Mouse (Mus musculus): ENCODE measurements around the gene Il16.
A peak's percentile ranks its signal among the peaks of the same experiment; 100 is the strongest.

Gene Il16

DNA sequence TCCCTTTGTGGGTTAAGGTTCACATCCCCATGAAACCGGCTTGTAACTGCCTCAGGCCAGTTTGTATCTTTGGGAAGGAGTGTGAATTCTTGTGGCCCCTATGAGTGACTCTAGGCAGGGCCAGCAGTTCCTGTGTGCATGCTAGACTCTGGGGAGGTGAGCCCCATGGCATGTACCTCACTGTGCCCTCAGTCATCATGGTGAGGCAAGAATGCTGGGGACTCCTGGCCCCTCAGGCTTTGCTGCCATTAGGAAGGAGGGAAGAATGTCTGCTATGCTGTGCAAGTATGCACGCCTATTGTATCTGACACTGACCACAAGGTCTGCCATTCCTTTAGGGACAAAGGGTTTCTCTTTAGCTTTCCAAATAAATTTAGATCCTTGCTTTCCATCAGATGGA is 104.4 kb downstream of the Il16 start:
- no peak for DNase-seq

DNA sequence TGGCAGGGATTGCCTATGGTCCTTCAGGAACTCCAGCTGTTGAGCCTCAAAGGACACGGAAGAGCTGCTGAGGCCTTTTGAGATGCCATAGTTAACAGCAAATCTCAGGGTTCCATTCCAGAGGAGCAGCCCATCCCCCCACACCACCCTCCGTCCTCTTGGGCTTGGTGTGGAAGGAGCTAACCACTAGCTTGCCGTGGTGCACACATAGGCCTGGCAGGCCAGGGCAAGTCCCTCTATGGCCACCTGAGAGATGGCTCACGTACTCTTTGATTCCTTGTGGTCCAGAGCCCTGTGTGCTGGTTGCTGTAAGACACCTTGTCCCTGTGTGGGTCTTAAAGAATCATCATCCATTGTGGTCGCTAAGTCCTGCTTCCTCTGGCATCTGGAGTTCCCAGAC is 104.9 kb downstream of the Il16 start:
- DNase-seq, result no peak

- DNase-seq, result no peak
These were observed 106.4 kb downstream of the Il16 start for GRCm38 (mm10) chr7:83639084-83639483.

DNA sequence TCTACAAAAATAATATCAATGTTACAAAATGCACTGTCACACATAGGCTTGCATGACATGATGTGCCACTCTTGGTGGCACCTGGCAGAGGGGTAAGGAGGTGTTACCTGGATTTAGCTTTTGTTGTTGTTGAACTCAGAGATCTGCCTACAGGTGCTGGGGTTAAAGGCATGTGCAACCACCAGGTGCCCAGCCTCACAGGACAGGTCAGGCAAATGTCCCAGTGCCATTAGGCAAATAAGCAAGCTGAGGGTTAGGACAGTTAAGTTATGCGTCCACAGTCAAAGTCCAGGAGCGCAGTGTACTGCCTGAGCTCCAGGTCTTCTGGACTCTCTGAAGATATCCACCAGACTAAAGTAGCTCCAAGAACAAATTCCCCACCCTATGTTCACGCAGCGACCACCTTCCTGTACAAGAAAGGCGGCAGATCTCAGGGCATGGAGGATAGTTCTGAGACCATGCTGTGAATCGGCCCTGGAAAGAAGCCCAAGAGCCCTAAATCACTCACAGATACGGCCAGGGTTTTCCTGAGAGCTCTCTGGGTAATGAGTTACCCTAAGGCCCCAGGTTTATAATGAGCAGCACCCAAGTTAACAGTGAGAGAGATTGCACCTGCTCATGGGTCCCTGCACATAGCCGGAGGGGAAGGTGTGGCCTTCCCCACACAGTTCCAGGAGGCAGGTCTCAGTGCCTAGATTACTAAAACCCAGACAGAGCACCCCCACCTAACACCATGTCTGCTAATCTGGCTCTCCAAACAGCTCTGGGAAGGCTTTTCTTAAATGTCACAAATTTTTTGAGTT is 107.5 kb downstream of the Il16 start:
- DNase-seq, result no peak

- DNase-seq, result no peak
These were observed 109.1 kb downstream of the Il16 start for GRCm38 (mm10) chr7:83636425-83636824.

DNA sequence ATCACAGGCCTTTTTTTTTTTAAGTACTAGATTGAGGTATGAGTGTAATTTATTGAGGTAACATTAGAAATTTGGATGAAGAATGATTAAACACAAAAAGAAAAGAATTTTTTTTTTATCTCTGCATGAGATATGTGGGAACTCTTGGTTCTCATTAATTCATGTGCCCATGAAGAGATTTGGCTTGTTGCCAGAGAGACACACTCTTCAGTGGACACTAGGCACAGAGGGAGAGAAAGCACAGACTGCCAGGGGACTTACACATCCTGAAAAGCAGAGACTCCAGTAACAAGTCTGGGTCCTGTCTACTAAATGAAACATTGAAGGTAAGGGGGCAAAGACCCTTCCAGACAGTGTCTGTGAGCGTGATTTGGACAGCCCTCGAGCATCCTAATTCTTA is 109.8 kb downstream of the Il16 start:
- no peak for DNase-seq

- DNase-seq, result no peak
These were observed 111.7 kb downstream of the Il16 start for GRCm38 (mm10) chr7:83633856-83634255.

DNA sequence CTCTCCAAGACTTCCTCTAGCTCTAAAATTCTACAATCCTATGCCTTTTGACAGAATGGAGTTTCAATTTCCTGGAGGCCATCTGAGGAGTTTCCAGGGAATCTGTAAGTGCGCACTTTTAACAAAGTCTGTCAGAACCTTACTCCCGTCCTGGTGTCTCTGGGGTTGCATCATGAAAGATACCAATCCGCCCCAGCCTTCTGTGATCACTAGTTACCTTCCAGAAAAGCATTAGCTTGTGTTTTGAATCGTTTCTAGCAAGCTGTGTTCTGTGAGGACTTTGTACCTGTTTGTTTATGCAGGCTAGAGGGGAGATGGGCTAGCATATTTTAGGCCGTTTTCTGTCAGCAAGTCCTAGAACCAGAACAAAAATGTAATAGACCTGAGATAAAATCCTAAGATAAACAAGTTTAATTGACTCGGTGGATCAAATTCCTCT is 112.8 kb downstream of the Il16 start:
- no peak for DNase-seq

GRCm38 (mm10) chr7:83631828-83632681 is 113.5 kb downstream of the Il16 start, which contains the start of gene Stard5:
Gene Stard5, plus strand, starts transcription at chr7:83631959.
- DNase-seq, result peak; percentile 87

DNA sequence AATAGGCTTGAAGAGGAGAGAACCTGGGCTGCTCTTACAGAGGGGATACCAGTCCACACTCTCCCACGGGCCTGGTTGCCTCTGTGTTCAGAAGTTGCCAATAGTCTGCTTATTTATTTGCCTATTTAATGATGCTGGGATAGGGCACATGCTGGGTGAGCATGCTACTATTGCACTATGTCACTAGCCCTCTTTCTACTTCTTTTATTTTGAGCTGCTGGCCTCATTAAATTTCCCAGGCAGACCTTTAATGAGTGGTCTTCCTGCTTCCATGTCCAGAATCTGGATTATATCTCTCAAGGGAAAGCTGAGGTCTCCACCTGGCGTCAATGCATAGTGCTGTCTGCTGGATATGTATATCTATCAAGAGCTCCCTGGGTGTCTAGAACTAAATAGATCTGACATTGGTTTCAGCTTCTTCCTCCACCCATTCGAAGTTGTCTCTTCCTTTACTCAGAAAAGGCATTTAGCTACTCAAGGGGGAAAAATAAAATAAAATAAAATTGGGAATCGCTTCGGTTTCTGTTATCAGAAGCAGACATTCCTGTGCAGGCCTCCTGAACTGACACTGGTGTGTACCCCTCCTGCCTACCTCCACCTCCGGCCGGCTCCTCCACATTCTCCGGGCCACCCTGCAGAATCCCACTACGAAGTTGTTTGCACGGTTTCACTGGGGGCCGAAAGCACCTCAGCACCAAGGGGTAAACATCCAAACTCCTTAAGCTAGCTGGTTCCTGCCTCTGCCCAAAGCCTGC is 114.3 kb downstream of the Il16 start:
- DNase-seq, result no peak

- DNase-seq, result no peak
These were observed 118.2 kb downstream of the Il16 start for GRCm38 (mm10) chr7:83627369-83627768.

DNA sequence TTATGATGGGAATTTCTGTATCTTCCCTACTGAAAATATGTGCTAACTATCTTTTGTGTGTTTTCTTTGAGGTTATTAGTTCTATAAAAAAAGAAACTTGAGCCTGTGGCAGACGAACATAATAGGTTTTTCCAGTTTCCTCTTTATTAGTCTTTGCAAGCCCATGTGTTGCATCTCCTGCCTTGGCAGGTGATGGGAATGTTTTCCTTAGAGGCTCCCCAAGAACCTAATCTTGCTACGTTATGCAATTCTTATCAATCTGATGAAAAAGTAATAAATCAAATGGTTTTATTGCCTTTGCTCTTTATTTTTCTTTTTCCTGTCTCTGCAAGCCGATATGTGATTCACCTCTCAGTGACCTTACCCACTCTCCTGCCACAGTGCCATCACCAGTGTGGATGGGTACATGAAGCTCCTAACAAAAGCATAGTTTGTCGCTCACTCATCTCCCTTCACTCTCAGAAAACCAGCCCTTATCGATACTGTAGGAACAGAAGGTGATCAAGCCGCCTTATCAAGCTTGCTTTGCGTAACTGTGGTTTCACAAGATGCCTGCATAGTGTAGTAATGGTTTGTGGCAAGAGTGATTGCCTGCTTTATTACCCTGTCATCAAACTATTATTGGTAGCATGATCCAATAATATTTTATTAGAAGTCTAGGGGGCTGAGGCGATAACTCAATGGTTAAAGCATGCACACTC is 118.8 kb downstream of the Il16 start:
- no peak for DNase-seq

- DNase-seq, result no peak
These were observed 121.5 kb downstream of the Il16 start for GRCm38 (mm10) chr7:83624065-83624464.

- DNase-seq, result no peak
These were observed 122.9 kb downstream of the Il16 start for GRCm38 (mm10) chr7:83622582-83622981.

- DNase-seq, result no peak
These were observed 126.8 kb downstream of the Il16 start for GRCm38 (mm10) chr7:83618709-83619108.

GRCm38 (mm10) chr7:83616268-83616667 is 129.3 kb downstream of the Il16 start:
- DNase-seq, result no peak

DNA sequence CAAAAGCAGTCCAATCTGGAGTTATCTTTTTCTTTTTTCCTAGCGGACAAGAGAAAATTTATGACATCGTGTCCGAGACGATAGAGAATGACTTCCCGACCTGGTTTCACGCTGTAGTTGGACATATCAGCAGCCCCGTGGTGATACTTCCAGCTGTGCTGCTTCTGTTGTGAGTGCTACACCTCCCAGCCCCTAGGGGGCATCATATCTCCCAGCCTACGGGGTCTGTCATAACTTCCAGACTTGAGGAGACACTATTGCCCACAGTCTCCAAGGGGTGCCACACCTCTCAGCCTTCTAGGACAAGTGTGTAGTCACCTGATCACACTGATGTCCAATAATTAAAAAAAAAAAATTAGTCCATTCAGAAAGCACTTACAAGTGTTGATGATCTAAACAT is 129.7 kb downstream of the Il16 start:
- DNase-seq, result no peak

DNA sequence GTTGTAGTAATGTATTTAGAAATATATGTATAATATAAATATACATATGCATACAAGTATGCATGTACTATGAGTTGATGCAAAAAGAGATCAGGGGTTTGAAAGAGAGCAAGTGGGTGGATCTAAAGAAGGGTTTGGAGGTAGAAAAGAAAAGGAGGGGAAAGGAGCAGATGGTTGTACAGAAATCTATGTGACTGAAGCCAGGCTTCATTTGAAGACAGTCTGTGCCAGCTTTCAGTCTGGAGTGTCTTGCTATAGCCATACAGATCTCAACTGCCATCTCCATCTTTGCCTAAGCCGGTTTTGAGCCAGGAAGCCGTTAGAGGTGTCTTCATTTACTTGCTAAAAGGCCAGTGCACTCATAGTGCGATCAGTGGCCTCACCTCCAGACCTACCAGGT is 130.3 kb downstream of the Il16 start:
- no peak for DNase-seq

GRCm38 (mm10) chr7:83611886-83612285 is 133.6 kb downstream of the Il16 start:
- no peak for DNase-seq

DNA sequence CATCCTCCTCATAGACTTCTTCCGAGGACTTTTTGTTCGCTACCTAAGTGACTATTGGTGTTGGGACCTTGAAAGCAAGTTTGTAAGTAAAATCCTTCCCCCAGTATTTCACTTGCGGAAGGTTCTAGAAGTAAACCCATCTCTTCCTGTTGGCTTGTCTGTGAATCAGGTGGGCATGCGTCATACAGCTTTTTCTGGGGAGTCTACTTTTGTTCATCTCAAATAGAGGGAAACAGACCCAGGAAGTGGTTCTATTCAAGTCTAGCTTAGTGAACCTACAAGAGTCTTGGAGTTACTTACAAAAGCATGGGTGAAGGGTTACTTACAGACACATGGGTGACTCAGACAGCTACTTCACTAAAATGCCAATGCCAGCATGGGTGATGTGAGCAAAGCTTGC is 135.6 kb downstream of the Il16 start:
- no peak for DNase-seq

DNA sequence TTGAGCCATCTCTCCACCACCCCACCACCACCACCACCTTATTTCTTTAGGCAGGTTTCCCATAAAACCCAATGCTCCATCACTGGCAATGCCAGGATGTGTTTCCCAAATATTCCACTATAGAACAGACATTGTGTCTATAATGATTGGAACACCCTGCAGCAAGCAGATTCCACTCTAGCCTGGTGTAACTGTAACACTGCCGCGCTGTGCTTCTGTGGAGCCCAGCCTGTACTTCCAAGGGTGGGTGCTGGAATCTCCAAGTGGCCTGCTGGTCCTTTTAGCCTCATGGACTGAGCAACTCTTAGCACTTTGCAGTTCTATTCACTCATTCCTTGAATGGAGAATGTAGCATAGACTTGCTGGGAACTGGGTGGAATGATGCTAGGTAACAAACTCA is 138.7 kb downstream of the Il16 start:
- no peak for DNase-seq

DNA sequence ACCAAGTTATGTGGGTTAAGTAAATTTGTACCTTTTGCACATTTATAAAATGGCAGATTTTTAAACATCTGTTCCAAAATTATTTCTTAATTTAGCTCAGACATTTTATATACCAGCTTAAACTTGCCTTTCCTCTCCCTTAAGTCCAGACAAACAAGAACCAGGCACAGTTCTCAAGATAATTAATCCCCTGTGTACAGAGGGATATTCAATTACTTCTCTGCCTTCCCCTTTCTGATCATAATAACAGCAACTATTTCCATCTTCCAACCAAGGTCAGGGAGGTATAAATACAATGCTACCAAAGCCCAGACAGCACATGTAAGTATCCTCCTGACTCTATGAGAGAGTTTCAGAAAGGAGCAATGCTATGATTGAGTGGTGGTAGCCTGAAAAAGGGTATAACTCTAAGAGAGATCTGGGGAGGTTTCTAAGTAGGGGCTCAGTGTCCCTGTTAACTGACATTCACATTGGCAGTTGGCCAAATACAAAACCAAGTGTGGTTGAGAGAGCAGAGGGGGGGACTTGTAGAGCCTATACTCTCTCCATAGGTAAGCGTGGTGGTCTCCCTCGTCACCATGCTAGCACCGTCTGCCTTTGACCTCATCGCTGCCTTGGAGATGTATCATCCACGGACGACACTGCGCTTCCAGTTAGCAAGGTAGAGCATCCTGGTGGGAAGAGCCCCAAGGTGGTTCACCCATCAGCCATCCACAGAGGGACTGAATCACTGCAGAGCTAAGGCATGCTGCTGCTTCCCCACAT is 141.2 kb downstream of the Il16 start:
- DNase-seq, result no peak
